Mouse (Mus musculus) cortical plate, adult 2 months (tissue): ENCODE results near the gene Ercc4. TPM values are rescaled to one million over a fixed set of nuclear protein-coding genes. Genes with fewer than 3 reads are reported as not detected.
"Not testable (repeated sequence)": the region's sequence is repeated elsewhere in the genome, so short reads cannot be mapped to it uniquely, and the experiment has no call there.

Source experiments
- H3K27ac ChIP-seq: fragments of 200-500 bp; 2 replicates; pipeline ENCODE4 v1.5.1; 2012; ENCODE audit warnings: low read length, control low read depth, inconsistent platforms; ENCODE audit not compliant: insufficient read depth
- H3K4me1 ChIP-seq: fragments of 200-500 bp; 2 replicates; pipeline ENCODE4 v1.6.1; 2011; ENCODE audit warnings: low read length; ENCODE audit not compliant: control insufficient read depth, insufficient read depth
- H3K4me3 ChIP-seq: fragments of 200-500 bp; 2 replicates; pipeline ENCODE4 v1.5.1; 2011; ENCODE audit warnings: mild to moderate bottlenecking, low read length, control low read depth; ENCODE audit not compliant: insufficient read depth
- CTCF ChIP-seq: fragments of 200-500 bp; IDR thresholded peaks from 2 replicates; pipeline ENCODE4 v1.5.1; 2011; ENCODE audit warnings: mild to moderate bottlenecking, control low read depth, low read length; ENCODE audit not compliant: insufficient read depth; ENCODE audit errors: extremely low read depth
- POLR2A ChIP-seq: fragments of 200-500 bp; IDR thresholded peaks from 2 replicates; pipeline ENCODE4 v1.6.1; 2011; ENCODE audit warnings: mild to moderate bottlenecking, low read length, control low read depth; ENCODE audit not compliant: insufficient read depth; ENCODE audit errors: extremely low read depth
- polyA plus RNA-seq: library from polyadenylated mRNA; depleted of rRNA; stranded (reverse); fragments of >200 nt; gene quantifications from 2 replicates; pipeline ENCODE4 v1.2.3, GENCODE M21; 2012; rRNA removed

Gene Ercc4
- polyA plus RNA-seq = 19.9 and 20.1 TPM in 2 replicates

- TF ChIP-seq POLR2A (peak; percentile 51), CTCF (peak; percentile 70)
- Histone ChIP-seq H3K4me3 (peak within 1 kb of the TSS; percentile 93), H3K4me1 (peaks cover 4% of the 10 kb centered on the region; the same call in 1 of the 2 replicates), H3K27ac (peak within 1 kb of the TSS; percentile 41)
Measured at GRCm38 (mm10) chr16:13109156-13109989, at the start of gene Ercc4. Gene Ercc4 (plus strand): TSS chr16:13109684.

- TF ChIP-seq POLR2A = no peak
- TF ChIP-seq CTCF = no peak
- H3K4me3 ChIP-seq = no peak overlapping the region
- H3K4me1 ChIP-seq = no peaks in the 10 kb centered on the region
- H3K27ac ChIP-seq = no peak overlapping the region
Measured at GRCm38 (mm10) chr16:13061113-13061512, 48.4 kb upstream of the Ercc4 start.

DNA sequence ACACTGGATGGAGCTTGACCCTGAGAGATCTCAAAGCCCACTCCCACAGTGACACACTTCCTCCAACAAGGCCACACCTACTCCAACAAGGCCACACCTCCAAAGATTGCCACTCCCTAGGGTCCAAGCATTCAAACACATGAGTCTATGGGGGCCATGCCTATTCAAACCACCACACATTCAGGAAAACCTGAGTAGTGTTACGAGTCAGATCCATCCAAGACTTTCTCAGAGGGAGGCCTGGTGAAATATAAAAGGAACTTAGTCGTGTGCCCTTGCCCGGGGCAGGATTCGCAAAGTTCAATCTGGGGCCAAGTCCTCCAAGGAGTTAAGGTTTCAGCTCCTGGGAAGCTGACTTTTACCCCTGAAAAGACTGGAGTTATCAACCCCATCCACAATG lies 35.3 kb upstream of the Ercc4 start:
- Histone ChIP-seq H3K4me3 (no peak overlapping the region), H3K27ac (no peak overlapping the region), H3K4me1 (no peaks in the 10 kb centered on the region)
- TF ChIP-seq CTCF (no peak), POLR2A (no peak)

DNA sequence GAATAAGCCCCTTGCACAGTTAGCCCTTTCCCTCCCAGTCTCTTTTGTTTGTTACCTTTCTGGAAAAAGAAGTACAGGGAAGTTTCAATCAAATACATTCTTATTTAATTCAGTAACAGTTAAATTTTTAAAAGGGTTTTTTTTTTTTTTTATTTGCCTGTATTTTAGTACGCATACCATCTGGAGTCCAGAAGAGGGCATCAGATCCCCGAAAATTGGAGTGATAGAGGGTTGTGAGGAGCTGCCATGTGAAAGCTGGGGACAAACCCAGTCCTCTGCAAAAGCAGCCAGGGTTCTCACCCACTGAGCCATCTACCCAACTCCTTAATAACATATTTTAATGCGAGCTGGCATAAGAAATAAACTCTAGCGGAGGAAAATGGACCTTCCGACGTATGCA lies 29.3 kb upstream of the Ercc4 start:
- Histone ChIP-seq H3K27ac (no peak overlapping the region), H3K4me1 (no peaks in the 10 kb centered on the region), H3K4me3 (no peak overlapping the region)
- TF ChIP-seq CTCF (no peak), POLR2A (no peak)

GRCm38 (mm10) chr16:13083155-13083798 lies 26.2 kb upstream of the Ercc4 start:
- no peaks in the 10 kb centered on the region for H3K4me1 ChIP-seq
- TF ChIP-seq POLR2A (no peak), CTCF (no peak)
- H3K4me3 ChIP-seq = no peak overlapping the region
- no peak overlapping the region for H3K27ac ChIP-seq

DNA sequence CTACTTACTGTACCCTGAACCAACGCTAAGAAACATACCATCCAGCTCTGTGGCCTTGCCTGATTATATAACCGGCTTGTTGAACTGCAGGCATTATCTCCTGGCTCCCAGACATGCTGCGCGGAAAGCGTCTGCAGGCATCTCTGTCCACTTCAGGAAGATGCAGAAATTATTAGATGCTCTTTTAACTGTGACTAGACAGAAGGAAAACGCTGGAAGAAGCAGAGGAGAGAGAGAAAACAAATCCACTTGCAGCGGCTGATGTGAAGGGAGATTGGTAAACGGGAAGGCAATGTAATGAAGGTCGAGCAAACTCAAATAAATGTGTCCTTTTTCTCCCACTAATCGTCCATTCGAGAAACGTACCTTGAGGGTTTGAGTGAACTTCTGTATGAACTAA lies 1.1 kb upstream of the Ercc4 start:
- no peak overlapping the region for H3K27ac ChIP-seq
- TF ChIP-seq CTCF (no peak), POLR2A (no peak)
- peaks cover 4% of the 10 kb centered on the region; the same call in 1 of the 2 replicates for H3K4me1 ChIP-seq
- H3K4me3 ChIP-seq = no peak overlapping the region

DNA sequence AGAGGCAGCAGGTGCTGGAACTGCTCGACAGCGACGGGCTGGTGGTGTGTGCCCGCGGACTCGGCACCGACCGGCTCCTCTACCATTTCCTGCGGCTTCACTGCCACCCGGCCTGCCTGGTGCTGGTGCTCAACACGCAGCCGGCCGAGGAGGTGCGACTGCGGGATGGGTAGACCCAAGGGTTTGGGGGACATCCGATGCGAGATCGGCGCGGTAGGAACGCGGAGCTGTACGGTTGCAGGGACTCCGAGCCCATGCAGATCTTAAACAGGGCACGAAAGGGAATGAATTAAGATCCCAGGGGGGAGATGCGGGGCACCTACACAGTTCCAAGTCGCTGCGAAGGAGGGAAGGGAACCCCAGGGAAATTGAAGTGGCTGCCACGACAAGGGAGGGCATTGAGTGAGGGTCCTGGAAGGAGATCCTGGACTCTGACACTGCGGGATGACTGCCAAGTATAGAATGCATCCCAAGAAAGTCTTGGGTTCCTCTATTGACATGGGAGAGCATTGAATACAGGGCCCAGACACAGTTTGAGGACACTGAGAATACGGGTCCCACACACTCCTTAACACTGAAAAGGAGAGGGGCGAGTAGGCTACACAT lies 609 bp downstream of the Ercc4 start:
- H3K27ac ChIP-seq = peak overlapping the region; percentile 41
- H3K4me1 ChIP-seq = peaks cover 4% of the 10 kb centered on the region; the same call in 1 of the 2 replicates
- TF ChIP-seq POLR2A (no peak), CTCF (no peak)
- H3K4me3 ChIP-seq = peak overlapping the region; percentile 93

- no peak for TF ChIP-seq CTCF
- TF ChIP-seq POLR2A = no peak
- no peak overlapping the region for H3K4me3 ChIP-seq
- H3K27ac ChIP-seq = no peak overlapping the region
- peaks cover 4% of the 10 kb centered on the region; the same call in 1 of the 2 replicates for H3K4me1 ChIP-seq
Measured at GRCm38 (mm10) chr16:13114821-13115220, 5.3 kb downstream of the Ercc4 start.

GRCm38 (mm10) chr16:13115466-13115865 lies 6.0 kb downstream of the Ercc4 start:
- H3K27ac ChIP-seq, H3K4me1 ChIP-seq, H3K4me3 ChIP-seq: not testable (repeated sequence)

DNA sequence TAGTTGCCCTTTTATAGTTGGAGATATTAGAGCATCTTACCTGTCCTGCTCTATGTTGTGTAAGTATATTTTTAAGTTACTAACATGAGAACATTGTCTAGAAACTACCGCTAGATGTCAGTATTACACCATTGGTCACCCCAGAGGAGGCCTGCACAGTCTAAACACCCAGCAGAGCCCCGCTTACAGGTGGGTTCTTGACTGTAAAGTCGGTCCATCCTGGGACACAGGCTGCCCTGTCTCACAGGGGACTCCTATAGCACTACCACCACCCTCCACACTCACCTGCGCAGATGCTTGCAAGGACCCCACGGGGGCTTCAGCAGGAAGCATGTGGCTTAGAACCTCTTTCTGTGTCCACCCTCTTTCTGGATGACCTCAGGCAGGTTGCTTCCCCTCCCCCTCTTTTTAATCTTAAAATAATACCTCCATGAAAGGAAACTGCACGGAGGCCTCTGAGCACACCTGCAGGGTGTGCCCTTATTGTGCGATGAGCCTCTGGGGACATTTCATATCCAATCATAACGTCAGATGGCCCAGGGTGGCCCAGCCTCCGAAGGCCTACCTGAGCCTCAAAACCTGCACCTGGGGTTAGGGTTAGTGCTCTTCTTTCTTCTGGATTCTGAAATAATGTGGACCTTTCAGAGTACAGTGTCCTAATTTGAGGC lies 7.9 kb downstream of the Ercc4 start:
- H3K4me1 ChIP-seq = no peaks in the 10 kb centered on the region
- H3K4me3 ChIP-seq = no peak overlapping the region
- peak; percentile 63 for TF ChIP-seq CTCF
- TF ChIP-seq POLR2A = no peak
- no peak overlapping the region for H3K27ac ChIP-seq
